Mouse (Mus musculus) small intestine, adult 2 months (tissue): Measurements from ENCODE around the gene Ibtk.

Experiments
- CTCF ChIP-seq: fragments of 200-500 bp; IDR thresholded peaks from 2 replicates; pipeline ENCODE4 v1.5.1; 2012; ENCODE audit warnings: low read depth, mild to moderate bottlenecking, control low read depth, inconsistent platforms, low read length, moderate library complexity, mixed read lengths; ENCODE audit not compliant: insufficient replicate concordance, insufficient read length; ENCODE audit errors: extremely low read depth
- POLR2A ChIP-seq: fragments of 200-500 bp; IDR thresholded peaks from 2 replicates; pipeline ENCODE4 v1.6.1; 2012; ENCODE audit warnings: low read depth, mild to moderate bottlenecking, control low read depth, inconsistent platforms, low read length, moderate library complexity

DNA sequence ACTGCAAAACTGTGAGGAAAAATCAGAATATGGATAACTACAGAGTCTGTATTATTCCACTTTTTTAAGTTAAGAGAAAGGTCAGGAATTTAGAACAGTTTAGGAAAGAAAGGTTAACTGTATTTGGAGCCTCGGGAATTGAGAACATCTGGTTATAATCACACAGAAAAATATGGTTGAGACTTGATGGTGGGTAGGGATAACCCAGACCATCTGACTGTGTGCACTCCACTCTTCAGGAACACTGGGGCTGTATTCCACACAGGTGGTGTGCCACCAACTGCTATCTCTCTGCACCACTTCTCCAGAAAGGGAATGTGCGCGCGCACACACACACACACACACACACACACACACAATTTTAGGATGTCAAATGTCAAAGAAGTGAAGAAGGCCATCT is 31.1 kb upstream of the Ibtk start:
- TF ChIP-seq CTCF (no peak), POLR2A (no peak)
